Mouse (Mus musculus) cortical plate, adult 2 months (tissue): ENCODE measurements around the gene Il6.

Experiments used
- CTCF ChIP-seq: fragments of 200-500 bp; IDR thresholded peaks from 2 replicates; pipeline ENCODE4 v1.5.1; 2011; ENCODE audit warnings: mild to moderate bottlenecking, control low read depth, low read length; ENCODE audit not compliant: insufficient read depth; ENCODE audit errors: extremely low read depth
- POLR2A ChIP-seq: fragments of 200-500 bp; IDR thresholded peaks from 2 replicates; pipeline ENCODE4 v1.6.1; 2011; ENCODE audit warnings: mild to moderate bottlenecking, low read length, control low read depth; ENCODE audit not compliant: insufficient read depth; ENCODE audit errors: extremely low read depth

GRCm38 (mm10) chr5:30000921-30001320 lies 12.0 kb upstream of the Il6 start:
- no peak for TF ChIP-seq CTCF
- no peak for TF ChIP-seq POLR2A
